Mouse (Mus musculus): ENCODE measurements around the gene Srrd. TPM values are rescaled to one million over a fixed set of nuclear protein-coding genes. Genes with fewer than 3 reads are reported as not detected.
A peak's percentile ranks its signal among the peaks of the same experiment; 100 is the strongest.

Gene Srrd
- polyA plus RNA-seq, 1 experiment = 19.0 TPM

DNA sequence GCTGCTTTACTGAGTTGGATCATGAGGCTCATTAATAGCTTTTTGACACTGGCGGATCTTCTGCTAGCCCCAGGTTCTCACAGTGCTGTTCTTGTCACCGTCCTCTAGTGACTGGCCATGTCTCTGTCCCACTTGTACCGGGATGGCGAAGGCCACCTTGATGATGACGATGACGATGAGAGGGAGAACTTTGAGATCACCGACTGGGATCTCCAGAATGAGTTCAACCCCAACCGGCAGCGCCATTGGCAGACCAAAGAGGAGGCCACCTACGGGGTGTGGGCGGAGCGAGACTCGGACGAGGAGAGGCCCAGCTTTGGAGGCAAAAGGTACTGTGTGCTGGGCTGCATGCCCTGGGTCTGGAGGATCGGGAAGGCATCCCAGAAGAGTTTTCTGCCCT is 15.0 kb downstream of the Srrd start:
- Histone ChIP-seq H3ac (ENCODE audit: control insufficient read depth, insufficient read length) (no peak overlapping the region), H3K36me3 (ENCODE audit: control insufficient read depth, insufficient read depth) (peaks cover 17% of the 10 kb centered on the region), H3K79me2 (ENCODE audit: control insufficient read depth, insufficient read depth) (peaks cover 17% of the 10 kb centered on the region), H3K4me2 (ENCODE audit: low read depth) (no peak overlapping the region), H3K4me3 (no peak overlapping the region), H3K27me3 (ENCODE audit: control insufficient read depth, insufficient read depth, insufficient read length) (no peaks in the 10 kb centered on the region)
- TF ChIP-seq REST (IDR thresholded peaks at IDR 0.05; ENCODE audit: insufficient read depth, insufficient read length) = no peak
- TF ChIP-seq POLR2AphosphoS2 (IDR thresholded peaks at IDR 0.05; ENCODE audit: insufficient read length, low read depth) = no peak
- no peak for TF ChIP-seq USF1 (IDR thresholded peaks at IDR 0.05; ENCODE audit: low read depth)
- TF ChIP-seq MYOG (IDR thresholded peaks at IDR 0.05; ENCODE audit: control insufficient read depth in 1 of 3, insufficient read depth in 1 of 3, insufficient read length in 2 of 3, low read depth in 2 of 3) = no peak

GRCm38 (mm10) chr5:112326446-112327009 is 16.3 kb downstream of the Srrd start:
- peak overlapping the region; percentile 91 for H3ac ChIP-seq (ENCODE audit: control insufficient read depth, insufficient read length)
- TF ChIP-seq SRF (IDR thresholded peaks at IDR 0.05; ENCODE audit: control insufficient read depth, insufficient read length, low read depth) = no peak
- TF ChIP-seq MAX (IDR thresholded peaks at IDR 0.05; ENCODE audit: low read depth) = no peak
- no peak for TF ChIP-seq MYOD1 (IDR thresholded peaks at IDR 0.05; ENCODE audit: control insufficient read depth in 1 of 3, insufficient read length in 2 of 3, low read depth in 2 of 3)
- TF ChIP-seq POLR2A (IDR thresholded peaks at IDR 0.05; ENCODE audit: insufficient read length, low read depth) = no peak
- no peak for TF ChIP-seq TCF12 (IDR thresholded peaks at IDR 0.05; ENCODE audit: insufficient read depth, poor library complexity, severe bottlenecking)
- TF ChIP-seq REST (IDR thresholded peaks at IDR 0.05; ENCODE audit: insufficient read depth, insufficient read length) = no peak
- no peak for TF ChIP-seq E2F4 (IDR thresholded peaks at IDR 0.05; ENCODE audit: insufficient read depth)
- TF ChIP-seq MYOG (IDR thresholded peaks at IDR 0.05; ENCODE audit: control insufficient read depth in 1 of 3, insufficient read depth in 1 of 3, insufficient read length in 2 of 3, low read depth in 2 of 3) = no peak
- peaks cover 11% of the 10 kb centered on the region for H3K36me3 ChIP-seq (ENCODE audit: control insufficient read depth, insufficient read depth)
- H3K79me2 ChIP-seq (ENCODE audit: control insufficient read depth, insufficient read depth) = peaks cover 17% of the 10 kb centered on the region
- H3K4me3 ChIP-seq = peak overlapping the region; percentile 67
- H3K4me2 ChIP-seq (ENCODE audit: low read depth) = peak overlapping the region; percentile 69
- no peaks in the 10 kb centered on the region for H3K27me3 ChIP-seq (ENCODE audit: control insufficient read depth, insufficient read depth, insufficient read length)

- no peaks in the 10 kb centered on the region for H3K27me3 ChIP-seq (ENCODE audit: control insufficient read depth, insufficient read depth, insufficient read length)
- peaks cover 17% of the 10 kb centered on the region for H3K79me2 ChIP-seq (ENCODE audit: control insufficient read depth, insufficient read depth)
- peak within 1 kb of the TSS; percentile 88 for H3K4me2 ChIP-seq (ENCODE audit: low read depth)
- peak within 1 kb of the TSS; percentile 91 for H3ac ChIP-seq (ENCODE audit: control insufficient read depth, insufficient read length)
- TF ChIP-seq REST (IDR thresholded peaks at IDR 0.05; ENCODE audit: insufficient read depth, insufficient read length) = no peak
- TF ChIP-seq CEBPB (IDR thresholded peaks at IDR 0.05; ENCODE audit: insufficient read depth, poor library complexity, severe bottlenecking) = no peak
- TF ChIP-seq SRF (IDR thresholded peaks at IDR 0.05; ENCODE audit: control insufficient read depth, insufficient read length, low read depth) = peak; percentile 80
- TF ChIP-seq POLR2A (IDR thresholded peaks at IDR 0.05; ENCODE audit: insufficient read length, low read depth) = peak; percentile 85
- TF ChIP-seq POLR2AphosphoS2 (IDR thresholded peaks at IDR 0.05; ENCODE audit: insufficient read length, low read depth) = peak; percentile 73
- TF ChIP-seq USF1 (IDR thresholded peaks at IDR 0.05; ENCODE audit: low read depth) = no peak
- TF ChIP-seq TCF3 (IDR thresholded peaks at IDR 0.05; ENCODE audit: insufficient read length, low read depth) = no peak
- peak in 1 of 3 experiments; percentile 2 for TF ChIP-seq MYOG (IDR thresholded peaks at IDR 0.05; ENCODE audit: control insufficient read depth in 1 of 3, insufficient read depth in 1 of 3, insufficient read length in 2 of 3, low read depth in 2 of 3)
- TF ChIP-seq MYOD1 (IDR thresholded peaks at IDR 0.05; ENCODE audit: control insufficient read depth in 1 of 3, insufficient read length in 2 of 3, low read depth in 2 of 3) = no peak
- no peak for TF ChIP-seq TCF12 (IDR thresholded peaks at IDR 0.05; ENCODE audit: insufficient read depth, poor library complexity, severe bottlenecking)
- no peak for TF ChIP-seq E2F4 (IDR thresholded peaks at IDR 0.05; ENCODE audit: insufficient read depth)
- TF ChIP-seq MAX (IDR thresholded peaks at IDR 0.05; ENCODE audit: low read depth) = no peak
- H3K4me3 ChIP-seq = peak within 1 kb of the TSS; percentile 67
- H3K36me3 ChIP-seq (ENCODE audit: control insufficient read depth, insufficient read depth) = peaks cover 5% of the 10 kb centered on the region
These were observed 17.0 kb downstream of the Srrd start, which contains the start of gene Tfip11 for GRCm38 (mm10) chr5:112325546-112326445. TSS of gene Tfip11 (plus strand) at chr5:112326358.

DNA sequence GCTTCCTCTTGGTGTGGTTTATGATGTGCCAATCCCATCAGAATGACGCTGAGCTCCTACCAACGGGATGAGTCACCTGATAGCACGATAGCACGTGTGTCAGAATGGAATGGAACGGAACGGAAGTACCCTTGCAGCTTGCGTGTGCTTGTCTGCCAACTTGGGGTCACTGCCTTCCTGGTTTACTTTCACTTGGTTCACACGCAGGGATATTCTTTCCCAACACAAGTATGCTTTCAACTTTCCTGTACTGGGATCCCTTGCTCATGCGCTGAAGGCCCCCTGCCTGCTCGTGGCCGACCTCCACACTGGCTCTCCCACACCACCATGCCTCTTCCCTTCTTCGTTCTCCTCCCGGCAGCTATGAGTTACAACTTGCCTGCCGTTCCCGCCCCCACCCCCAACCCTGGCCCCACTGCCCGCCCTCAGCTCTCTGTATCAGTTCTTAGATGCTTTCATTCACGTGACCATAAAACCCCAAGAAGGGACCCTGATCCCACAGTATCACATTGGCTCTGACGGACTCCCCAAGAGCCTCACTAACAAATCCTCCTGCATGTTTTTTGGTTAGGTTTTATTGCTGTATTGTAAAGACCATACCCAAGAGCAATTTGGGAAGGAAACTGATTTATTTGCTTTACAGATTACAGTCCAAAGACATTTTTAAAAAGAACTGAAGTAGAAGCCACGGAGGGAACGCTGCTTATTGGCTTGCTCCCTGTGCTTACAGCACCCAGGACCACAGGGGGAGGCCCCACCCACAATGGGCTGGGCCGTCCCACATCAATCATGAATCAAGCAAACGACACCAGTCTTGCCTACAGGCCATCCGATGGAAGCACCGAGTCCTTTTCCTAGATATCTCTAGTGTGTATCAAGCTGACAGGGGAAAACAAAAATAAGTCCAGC is 17.9 kb downstream of the Srrd start:
- Histone ChIP-seq H3K27me3 (ENCODE audit: control insufficient read depth, insufficient read depth, insufficient read length) (no peaks in the 10 kb centered on the region), H3K79me2 (ENCODE audit: control insufficient read depth, insufficient read depth) (peaks cover 17% of the 10 kb centered on the region), H3K4me2 (ENCODE audit: low read depth) (peak overlapping the region; percentile 88), H3K36me3 (ENCODE audit: control insufficient read depth, insufficient read depth) (no peaks in the 10 kb centered on the region), H3ac (ENCODE audit: control insufficient read depth, insufficient read length) (no peak overlapping the region), H3K4me3 (peak overlapping the region; percentile 67)
- TF ChIP-seq POLR2AphosphoS2 (IDR thresholded peaks at IDR 0.05; ENCODE audit: insufficient read length, low read depth) = no peak
- TF ChIP-seq POLR2A (IDR thresholded peaks at IDR 0.05; ENCODE audit: insufficient read length, low read depth) = peak; percentile 42
- no peak for TF ChIP-seq CEBPB (IDR thresholded peaks at IDR 0.05; ENCODE audit: insufficient read depth, poor library complexity, severe bottlenecking)
- no peak for TF ChIP-seq REST (IDR thresholded peaks at IDR 0.05; ENCODE audit: insufficient read depth, insufficient read length)
- TF ChIP-seq USF1 (IDR thresholded peaks at IDR 0.05; ENCODE audit: low read depth) = peak; percentile 57
- no peak for TF ChIP-seq E2F4 (IDR thresholded peaks at IDR 0.05; ENCODE audit: insufficient read depth)
- no peak for TF ChIP-seq TCF3 (IDR thresholded peaks at IDR 0.05; ENCODE audit: insufficient read length, low read depth)
- no peak for TF ChIP-seq TCF12 (IDR thresholded peaks at IDR 0.05; ENCODE audit: insufficient read depth, poor library complexity, severe bottlenecking)
- TF ChIP-seq MYOD1 (IDR thresholded peaks at IDR 0.05; ENCODE audit: control insufficient read depth in 1 of 3, insufficient read length in 2 of 3, low read depth in 2 of 3) = peak in 1 of 3 experiments; percentile 54
- TF ChIP-seq SRF (IDR thresholded peaks at IDR 0.05; ENCODE audit: control insufficient read depth, insufficient read length, low read depth) = no peak
- TF ChIP-seq MYOG (IDR thresholded peaks at IDR 0.05; ENCODE audit: control insufficient read depth in 1 of 3, insufficient read depth in 1 of 3, insufficient read length in 2 of 3, low read depth in 2 of 3) = peak in 1 of 3 experiments; percentile 49
- TF ChIP-seq MAX (IDR thresholded peaks at IDR 0.05; ENCODE audit: low read depth) = peak; percentile 74

Data from myocyte (in vitro differentiated cells).